Mouse (Mus musculus): ENCODE measurements around the gene Dll4. TPM values are rescaled to one million over a fixed set of nuclear protein-coding genes. Genes with fewer than 3 reads are reported as not detected.
A peak's percentile ranks its signal among the peaks of the same experiment; 100 is the strongest.

The Dll4 gene
- total RNA-seq (2021) = 10 to 100 TPM; 10.4 to 12.9 TPM
- long read RNA-seq, experiment 1, transcript Dll4-201 (11 exons, 3,747 nt) = major isoform, 19 of 23 reads
- long read RNA-seq, experiment 1, partial matches to known transcripts = 3 of 23 reads
- long read RNA-seq, experiment 1, other reads (novel, unspliced or antisense) = 1 of 23 reads
- long read RNA-seq, experiment 2, transcript Dll4-201 (11 exons, 3,747 nt) = major isoform, 19 of 23 reads
- long read RNA-seq, experiment 2, partial matches to known transcripts = 3 of 23 reads
- long read RNA-seq, experiment 2, other reads (novel, unspliced or antisense) = 1 of 23 reads

DNA sequence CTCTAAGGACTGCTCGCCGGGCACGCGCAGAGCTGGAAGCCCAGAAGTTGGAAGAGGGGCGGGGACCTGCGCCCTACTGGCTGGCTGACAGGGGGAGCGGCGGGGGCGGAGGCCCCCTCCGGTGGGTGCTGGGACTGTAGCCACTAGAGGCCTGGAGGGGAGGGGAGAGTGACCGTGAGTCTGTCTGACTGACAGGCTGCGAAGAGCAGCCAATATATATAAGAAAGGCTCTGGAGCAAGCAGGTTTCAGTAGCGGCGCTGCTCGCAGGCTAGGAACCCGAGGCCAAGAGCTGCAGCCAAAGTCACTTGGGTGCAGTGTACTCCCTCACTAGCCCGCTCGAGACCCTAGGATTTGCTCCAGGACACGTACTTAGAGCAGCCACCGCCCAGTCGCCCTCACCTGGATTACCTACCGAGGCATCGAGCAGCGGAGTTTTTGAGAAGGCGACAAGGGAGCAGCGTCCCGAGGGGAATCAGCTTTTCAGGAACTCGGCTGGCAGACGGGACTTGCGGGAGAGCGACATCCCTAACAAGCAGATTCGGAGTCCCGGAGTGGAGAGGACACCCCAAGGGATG is at the start of gene Dll4:
Gene Dll4, plus strand, starts transcription at position 217 of the 576 bp plus-strand sequence.
- intact Hi-C loops (cut with DNase I; ENCODE audit: low total_unique reads) = no loop called here

DNA sequence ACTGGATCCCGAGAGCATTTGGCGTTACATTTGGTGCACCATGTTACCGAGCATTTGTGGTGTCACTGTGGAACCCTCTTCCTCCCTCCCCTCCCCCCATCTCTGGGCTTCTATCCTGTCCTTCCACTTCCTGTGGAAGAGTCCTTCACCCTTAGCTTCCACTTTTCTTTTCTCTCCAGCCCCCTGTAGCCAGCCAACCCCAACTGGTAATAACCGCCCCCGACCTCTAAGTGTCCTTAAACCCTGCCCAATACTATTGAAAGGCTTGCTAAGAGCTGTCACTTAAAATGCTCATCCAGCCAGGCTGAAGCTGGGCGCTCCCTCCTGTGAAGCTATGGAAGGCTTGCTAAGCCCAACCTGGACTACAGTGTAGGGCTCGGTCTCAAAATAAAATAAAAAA is 48.7 kb upstream of the Dll4 start:
- intact Hi-C loops (cut with DNase I; ENCODE audit: low total_unique reads) = no loop called here
- DNase-seq = no peak

More for the DNA sequence above, at the start of gene Dll4:
- DNase-seq = peak; percentile 59

DNA sequence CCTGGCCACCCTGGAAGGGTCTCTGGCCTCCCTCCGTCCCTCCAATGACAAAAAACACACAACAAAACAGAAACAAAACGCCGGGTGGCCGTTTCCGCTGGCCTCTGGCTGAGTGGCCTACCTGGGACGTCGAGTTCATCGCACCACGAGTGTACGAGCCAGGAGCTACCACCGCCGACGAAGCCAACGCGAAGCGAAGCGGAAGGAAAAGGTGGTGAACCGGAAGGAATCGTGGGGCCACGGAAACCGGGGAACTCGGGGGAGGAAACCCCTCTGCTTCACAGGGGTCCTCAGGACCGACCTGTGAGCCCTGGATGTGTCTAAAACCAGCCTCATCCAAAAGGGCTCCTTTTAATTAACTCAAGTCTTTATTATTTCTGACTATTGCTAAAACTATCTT is 47.8 kb upstream of the Dll4 start:
- DNase-seq = no peak
- intact Hi-C loops (cut with DNase I; ENCODE audit: low total_unique reads) = no loop called here

DNA sequence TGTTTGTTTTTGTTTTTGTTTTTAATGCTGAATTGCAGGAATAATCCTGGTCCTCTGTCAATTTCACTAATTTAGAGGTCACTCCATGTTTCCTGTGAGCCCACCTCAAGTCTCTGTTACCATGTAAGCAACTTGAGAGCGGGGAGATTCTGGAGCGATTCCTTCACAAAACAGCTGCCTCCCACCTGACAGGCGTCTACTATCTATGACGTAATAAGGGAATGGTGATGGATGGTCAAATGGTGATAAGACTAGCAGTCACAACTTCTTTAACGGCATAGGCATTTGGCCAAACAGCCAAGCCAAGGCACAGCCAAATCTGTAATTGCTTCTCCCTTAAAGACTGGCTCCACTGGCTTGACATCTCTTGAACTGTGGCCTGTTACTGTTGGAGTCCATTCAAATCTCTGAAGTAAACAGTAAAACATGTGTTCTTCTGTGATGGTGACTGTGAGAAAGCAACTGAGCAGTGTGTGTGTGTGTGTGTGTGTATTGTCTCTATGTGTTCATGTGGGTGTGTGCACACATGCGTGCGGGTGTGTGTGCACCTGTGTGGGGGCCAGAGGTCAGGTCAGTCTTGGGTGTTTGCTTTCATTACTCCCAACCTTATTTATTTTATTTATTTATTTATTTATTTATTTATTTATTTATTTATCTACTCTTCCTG is 43.6 kb upstream of the Dll4 start:
- intact Hi-C loops (cut with DNase I; ENCODE audit: low total_unique reads) = no loop called here

DNA sequence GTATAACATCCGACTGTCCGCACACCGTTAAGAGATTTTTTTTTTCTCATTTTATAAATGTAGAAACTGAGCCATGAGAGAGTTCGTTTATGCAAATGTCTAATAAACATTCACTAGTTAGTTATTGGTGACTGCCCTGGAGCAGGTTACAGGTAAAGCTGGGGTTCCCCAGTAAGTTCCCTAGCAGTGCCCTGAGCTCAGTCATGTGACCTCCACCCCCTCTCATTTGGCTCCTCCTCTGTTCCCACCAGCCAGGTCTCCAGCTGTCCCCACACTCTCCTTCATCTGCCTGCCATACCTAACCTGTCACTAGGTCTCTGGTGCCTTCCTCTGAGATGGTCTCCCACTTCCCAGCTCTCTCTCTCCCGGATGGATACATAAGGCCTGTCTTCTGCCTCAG is 38.2 kb upstream of the Dll4 start:
- intact Hi-C loops (cut with DNase I; ENCODE audit: low total_unique reads) = loop anchor here (2.0 kb wide), 1 partner anchor 37 kb away; no protein-coding TSS in a partner anchor
- DNase-seq = no peak

More for the DNA sequence above, 43.6 kb upstream of the Dll4 start:
- no peak for DNase-seq

DNA sequence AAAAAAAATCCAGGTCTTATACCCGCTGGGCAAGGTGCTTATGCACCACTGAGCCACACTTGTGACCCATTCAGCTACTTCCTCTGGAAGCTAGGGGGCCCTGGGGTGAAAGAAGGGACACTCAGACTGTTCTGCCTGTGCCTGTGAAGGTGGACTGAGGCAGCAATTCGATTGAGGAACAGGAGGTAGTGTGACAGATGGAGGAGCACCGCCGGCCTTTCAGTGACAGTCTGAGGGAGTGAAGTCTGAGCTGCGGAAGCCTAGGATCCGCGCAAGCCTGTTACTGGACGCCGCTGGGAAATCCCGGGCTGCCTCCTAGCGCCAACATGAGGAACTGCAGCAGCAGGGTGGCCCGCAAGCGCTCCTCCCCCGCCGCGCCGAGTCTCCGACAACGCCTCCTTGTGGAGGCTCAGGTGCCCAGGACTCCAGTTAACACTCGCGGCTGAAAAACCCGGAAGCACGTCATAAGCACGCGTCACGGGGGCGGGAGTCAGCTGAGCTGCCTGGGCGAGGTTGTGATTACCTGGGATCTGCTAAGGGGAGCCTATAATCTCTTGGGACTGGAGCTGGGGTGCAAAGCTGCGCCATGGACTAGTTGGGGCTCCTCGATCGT is 37.2 kb upstream of the Dll4 start, which contains the start of gene Vps18:
Gene Vps18, plus strand, starts transcription at position 471 of the 613 bp plus-strand sequence.
- peak; percentile 97 for DNase-seq
- intact Hi-C loops (cut with DNase I; ENCODE audit: low total_unique reads) = no loop called here

DNA sequence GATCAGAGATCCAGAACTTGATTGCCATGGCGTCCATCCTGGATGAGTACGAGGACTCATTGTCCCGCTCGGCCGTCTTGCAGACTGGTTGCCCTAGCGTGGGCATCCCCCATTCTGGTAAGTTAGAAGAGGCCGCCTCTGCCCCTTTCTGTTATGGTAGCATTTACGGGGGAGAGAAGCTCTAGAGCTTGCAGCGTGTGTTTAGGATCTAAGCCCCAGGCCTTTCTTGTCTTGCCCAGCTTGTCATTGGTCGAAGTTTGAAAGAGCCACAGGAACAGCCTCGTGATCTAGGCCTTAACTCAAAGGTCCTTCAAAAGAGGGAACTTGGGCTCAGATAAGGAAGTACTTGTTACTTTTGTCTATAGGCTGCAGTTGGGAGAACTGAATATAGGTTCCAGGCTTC is 36.6 kb upstream of the Dll4 start:
- DNase-seq = no peak
- intact Hi-C loops (cut with DNase I; ENCODE audit: low total_unique reads) = no loop called here

DNA sequence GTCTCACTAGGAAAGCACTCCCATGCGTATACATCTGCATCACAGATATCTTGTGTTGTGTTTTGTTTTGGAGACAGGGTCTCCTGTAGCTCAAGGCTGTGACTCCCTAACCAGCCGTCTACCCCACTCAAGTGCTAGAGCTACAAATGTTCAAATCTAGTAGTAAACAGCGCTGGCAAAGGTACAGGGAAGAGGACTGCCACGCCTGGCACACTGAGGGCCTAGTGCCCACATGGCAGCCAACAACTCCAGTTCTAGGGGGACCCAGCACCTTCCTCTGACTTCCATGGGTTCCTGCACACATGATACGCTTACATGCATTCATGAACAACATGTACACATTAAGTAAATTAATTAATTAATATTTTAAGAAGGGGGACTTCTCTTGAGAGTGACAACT is 33.3 kb upstream of the Dll4 start:
- intact Hi-C loops (cut with DNase I; ENCODE audit: low total_unique reads) = no loop called here
- no peak for DNase-seq

DNA sequence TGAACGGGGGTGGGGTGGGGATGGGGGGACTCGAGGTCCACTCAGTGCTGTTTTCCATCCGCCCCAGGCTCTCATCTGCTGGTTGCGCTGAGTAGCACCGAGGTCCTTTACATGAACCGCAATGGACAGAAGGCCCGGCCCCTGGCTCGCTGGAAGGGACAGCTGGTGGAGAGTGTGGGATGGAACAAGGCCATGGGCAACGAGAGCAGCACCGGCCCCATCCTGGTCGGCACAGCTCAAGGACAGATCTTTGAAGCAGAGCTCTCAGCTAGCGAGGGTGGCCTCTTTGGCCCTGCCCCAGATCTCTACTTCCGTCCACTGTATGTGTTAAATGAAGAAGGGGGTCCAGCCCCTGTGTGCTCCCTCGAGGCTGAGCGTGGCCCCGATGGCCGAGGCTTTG is 32.7 kb upstream of the Dll4 start:
- DNase-seq = no peak
- intact Hi-C loops (cut with DNase I; ENCODE audit: low total_unique reads) = no loop called here

DNA sequence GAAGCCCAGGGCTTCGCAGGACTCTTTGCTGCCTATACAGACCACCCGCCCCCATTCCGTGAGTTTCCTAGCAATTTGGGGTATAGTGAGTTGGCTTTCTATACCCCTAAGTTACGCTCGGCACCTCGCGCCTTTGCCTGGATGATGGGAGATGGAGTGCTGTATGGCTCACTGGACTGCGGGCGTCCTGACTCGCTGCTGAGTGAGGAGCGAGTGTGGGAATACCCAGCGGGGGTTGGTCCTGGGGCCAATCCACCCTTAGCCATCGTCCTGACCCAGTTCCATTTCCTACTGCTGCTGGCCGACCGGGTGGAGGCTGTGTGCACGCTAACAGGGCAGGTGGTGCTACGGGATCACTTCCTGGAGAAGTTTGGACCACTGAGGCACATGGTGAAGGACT is 32.3 kb upstream of the Dll4 start:
- DNase-seq = no peak
- intact Hi-C loops (cut with DNase I; ENCODE audit: low total_unique reads) = no loop called here

DNA sequence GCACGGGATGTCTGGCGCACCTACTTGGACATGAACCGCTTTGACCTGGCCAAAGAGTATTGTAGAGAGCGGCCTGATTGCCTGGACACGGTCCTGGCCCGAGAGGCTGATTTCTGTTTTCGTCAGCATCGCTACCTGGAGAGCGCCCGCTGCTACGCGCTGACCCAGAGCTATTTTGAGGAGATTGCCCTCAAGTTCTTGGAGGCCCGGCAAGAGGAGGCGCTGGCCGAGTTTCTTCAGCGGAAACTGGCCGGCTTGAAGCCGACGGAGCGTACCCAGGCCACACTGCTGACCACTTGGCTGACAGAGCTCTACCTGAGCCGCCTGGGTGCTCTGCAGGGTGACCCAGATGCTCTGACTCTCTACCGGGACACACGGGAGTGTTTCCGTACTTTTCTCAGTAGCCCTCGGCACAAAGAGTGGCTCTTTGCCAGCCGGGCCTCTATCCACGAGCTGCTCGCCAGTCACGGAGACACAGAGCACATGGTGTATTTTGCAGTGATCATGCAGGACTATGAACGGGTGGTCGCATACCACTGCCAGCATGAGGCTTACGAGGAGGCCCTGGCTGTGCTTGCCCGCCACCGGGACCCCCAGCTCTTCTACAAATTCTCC is 31.7 kb upstream of the Dll4 start:
- intact Hi-C loops (cut with DNase I; ENCODE audit: low total_unique reads) = no loop called here
- no peak for DNase-seq

DNA sequence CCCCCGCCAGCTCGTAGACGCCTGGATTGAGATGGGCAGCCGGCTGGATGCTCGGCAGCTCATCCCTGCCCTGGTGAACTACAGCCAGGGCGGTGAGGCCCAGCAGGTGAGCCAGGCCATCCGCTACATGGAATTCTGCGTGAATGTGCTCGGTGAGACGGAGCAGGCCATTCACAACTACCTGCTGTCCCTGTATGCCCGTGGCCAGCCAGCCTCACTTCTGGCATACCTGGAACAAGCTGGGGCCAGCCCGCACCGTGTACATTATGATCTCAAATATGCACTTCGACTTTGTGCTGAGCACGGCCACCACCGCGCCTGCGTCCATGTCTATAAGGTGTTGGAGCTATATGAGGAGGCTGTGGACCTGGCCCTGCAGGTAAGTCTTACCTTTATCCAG is 31.2 kb upstream of the Dll4 start:
- DNase-seq = no peak
- intact Hi-C loops (cut with DNase I; ENCODE audit: low total_unique reads) = no loop called here

DNA sequence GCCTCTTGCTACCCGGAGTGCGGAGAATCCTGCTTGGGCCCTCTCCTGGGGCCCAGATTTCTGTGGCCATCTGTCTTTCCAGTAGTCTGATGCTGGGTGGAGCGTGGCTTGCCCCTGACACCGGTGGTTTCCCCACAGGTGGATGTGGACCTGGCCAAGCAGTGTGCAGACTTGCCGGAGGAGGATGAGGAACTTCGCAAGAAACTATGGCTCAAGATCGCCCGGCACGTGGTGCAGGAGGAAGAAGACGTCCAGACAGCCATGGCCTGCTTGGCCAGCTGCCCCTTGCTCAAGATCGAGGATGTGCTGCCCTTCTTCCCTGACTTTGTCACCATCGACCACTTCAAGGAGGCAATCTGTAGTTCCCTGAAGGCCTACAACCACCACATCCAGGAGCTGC is 28.8 kb upstream of the Dll4 start:
- DNase-seq = no peak
- intact Hi-C loops (cut with DNase I; ENCODE audit: low total_unique reads) = loop anchor here (5.0 kb wide), 2 partner anchors 126 to 141 kb away; no protein-coding TSS in a partner anchor

DNA sequence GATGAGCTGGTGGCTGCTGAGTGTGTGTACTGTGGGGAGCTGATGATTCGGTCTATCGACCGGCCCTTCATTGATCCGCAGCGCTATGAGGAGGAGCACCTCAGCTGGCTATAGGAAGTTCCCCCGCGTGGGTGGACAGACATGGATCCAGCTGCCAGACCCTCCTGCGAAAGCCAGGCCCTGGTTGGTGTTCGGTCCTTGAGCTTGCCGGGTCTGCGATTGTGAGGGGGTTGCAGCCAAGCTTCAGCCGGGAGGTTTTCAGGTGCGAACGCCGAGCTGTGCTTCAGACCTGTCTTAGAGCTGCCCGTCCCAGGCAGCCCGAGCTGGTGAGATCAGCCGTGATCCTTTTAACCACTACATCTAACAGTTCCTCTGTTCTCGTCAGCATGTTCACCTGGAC is 28.1 kb upstream of the Dll4 start:
- intact Hi-C loops (cut with DNase I; ENCODE audit: low total_unique reads) = loop anchor here (5.0 kb wide), 2 partner anchors 125 to 140 kb away; no protein-coding TSS in a partner anchor
- DNase-seq = no peak

DNA sequence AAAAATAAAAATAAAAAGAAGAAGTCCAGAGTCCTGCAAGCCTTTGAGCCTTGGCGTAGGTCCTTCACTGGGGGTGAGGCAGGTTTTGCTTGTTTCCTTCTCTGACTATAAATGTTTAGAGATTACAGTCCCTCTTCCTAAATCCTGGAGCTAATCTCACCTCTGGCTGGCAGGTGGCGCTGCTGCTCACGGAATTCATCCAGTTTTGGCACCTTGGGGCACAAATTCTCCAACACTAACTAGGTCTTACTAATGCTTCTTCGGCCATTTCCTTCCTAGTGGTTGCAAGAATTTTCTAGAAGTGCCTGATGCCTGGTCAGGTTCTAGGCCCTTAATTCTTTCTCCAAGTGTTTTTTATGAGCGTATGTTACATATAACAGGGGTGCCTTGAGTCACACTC is 27.3 kb upstream of the Dll4 start:
- intact Hi-C loops (cut with DNase I; ENCODE audit: low total_unique reads) = loop anchor here (5.0 kb wide), 2 partner anchors 124 to 139 kb away; no protein-coding TSS in a partner anchor
- DNase-seq = peak; percentile 57

DNA sequence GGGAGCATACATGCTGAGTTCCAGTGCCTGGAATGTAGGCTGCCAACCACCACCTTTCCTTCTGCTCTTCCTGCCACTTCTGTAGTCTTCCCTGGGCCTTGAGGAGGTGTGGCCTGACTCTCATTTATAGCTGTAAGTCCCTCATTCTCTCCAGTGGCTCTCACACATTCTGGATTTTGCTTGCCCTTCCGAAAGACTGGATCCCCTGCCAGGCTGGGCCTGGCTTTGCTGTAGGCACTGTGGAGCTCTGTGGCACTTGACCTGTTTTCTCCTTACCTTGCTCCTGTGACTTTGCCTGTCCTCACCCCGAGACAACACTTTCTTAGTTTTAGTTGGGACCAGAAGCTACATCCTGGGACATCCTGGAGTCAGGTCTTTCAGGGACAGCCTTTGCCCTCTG is 26.7 kb upstream of the Dll4 start:
- DNase-seq = no peak
- intact Hi-C loops (cut with DNase I; ENCODE audit: low total_unique reads) = loop anchor here (5.0 kb wide), 2 partner anchors 123 to 138 kb away; no protein-coding TSS in a partner anchor

DNA sequence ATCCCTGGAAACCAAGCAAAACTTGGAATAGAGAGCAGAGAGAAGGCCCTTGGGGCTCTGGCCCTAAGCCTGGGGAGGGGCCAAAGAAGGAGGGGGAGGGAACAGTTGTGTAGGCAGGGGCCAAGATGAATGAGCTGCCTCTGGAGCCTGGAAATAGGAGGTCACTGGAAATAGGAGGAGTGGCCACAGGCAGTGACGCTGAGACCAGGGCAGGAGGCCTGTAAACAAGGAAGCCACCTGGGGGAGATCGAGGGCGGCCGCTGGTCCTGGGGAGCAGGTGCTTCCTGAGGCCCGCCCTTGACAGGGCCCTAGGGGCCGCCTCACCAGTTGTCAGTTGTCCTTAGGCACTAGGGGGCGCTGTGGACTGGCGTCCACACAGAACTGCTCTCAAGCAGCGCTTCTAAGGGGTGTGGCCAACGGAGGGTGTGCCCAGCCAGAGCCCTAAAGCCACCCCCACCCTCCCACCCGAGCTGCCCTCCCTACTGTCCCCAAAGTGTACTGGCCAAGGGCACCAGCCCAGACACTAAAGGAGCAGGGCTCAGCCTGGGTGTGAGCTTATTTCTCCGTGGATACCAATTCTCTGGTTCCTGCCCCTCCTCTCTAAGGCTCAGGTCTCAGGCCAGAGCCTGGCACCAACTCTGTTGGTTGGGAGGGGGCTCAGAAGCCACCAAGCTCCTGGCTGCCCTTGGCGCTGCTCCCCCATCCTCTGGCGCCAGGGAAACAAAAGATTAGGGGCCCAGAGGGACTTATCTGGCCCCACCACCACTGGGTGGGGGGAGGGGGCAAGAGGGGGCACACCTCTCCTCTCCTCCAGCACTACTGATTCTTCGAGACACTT is 25.4 kb upstream of the Dll4 start:
- intact Hi-C loops (cut with DNase I; ENCODE audit: low total_unique reads) = loop anchor here (5.0 kb wide), 3 partner anchors 37 to 137 kb away; no protein-coding TSS in a partner anchor
- peak; percentile 89 for DNase-seq

DNA sequence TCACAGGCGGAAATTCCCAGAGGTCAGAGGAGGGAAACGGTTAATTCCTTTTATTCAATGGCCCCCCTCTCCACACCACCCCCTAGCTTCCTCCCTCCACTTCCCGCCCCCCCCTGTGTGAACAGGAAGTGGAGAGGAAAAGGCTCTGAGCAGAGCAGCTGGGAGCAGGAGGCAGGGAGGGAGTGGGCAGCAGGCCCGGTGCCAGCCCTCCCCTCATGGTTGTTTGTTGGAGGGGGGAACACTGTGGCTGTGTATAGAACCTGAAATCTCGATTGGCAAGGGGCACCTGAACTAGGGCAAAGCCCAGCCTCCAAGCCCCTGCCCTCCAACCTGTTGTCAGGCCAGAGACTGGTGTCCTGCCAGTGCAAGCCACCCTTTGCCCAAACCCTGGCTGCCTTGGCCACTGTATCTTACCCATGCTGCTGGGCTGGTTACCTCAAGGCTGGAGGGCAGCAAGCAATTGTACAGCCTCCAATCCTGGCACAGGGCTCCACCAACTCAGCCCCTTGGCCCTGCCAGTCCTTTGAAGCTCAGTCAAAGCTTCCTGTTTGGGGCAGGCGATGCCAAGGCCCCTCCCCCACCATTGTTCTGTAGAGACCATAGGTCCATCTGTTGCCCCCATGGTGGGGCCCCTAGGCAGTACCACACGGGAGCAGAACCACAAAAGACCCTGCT is 24.6 kb upstream of the Dll4 start:
- intact Hi-C loops (cut with DNase I; ENCODE audit: low total_unique reads) = loop anchor here (5.0 kb wide), 1 partner anchor 36 kb away; no protein-coding TSS in a partner anchor
- no peak for DNase-seq

Measured in gastrocnemius, postnatal 14 days (tissue).